Mouse (Mus musculus): ENCODE data around the gene A030005L19Rik. TPM values are rescaled to one million over a fixed set of nuclear protein-coding genes. Genes with fewer than 3 reads are reported as not detected.

The A030005L19Rik gene
- not detected for polyA plus RNA-seq (2014; fragmentation: Illumina TruSeq; extraction: RNeasy Lipid Tissue Mini Kit (QIAGEN cat#74804))

DNA sequence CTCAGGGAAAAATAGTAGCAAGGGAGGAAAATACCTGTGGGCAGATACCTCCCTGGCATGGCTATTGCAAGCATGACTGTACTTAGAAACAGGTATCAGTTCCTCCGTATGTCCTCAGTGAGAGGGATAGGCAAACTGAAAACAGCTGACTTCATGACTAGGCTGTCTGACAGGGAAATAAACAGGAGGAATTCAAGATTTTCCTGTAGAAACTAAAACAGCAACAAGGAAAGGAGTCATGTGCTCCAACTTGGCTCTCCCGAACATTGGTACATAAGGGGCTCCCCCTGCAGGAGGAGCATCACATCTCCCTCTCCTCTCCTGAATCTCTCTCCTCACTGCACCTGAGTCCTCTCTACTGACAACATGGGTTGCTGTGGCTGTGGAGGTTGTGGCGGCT is at the start of gene A030005L19Rik:
Gene A030005L19Rik (plus strand): TSS at position 301 of the 400 bp plus-strand sequence.

DNA sequence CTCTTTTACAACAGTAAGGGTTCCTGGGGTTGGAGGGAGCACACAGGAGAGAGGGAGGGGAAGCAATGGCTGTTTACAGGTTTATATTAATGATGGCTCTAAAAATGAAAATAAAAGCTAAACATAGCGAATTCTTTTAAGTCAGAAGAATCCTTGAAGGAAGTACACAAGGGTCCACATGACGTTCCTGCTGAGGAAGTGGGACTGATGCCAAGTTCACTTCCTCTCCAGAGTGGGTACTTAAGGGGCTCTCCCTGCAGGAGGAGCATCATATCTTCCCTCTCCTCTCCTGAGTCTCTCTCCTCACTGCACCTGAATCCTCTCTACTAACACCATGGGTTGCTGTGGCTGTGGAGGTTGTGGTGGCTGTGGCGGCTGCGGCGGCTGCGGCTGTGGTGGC is 11.5 kb downstream of the A030005L19Rik start, which contains the start of gene A030014E15Rik:
Gene A030014E15Rik (plus strand): TSS at position 268 of the 400 bp plus-strand sequence.

DNA sequence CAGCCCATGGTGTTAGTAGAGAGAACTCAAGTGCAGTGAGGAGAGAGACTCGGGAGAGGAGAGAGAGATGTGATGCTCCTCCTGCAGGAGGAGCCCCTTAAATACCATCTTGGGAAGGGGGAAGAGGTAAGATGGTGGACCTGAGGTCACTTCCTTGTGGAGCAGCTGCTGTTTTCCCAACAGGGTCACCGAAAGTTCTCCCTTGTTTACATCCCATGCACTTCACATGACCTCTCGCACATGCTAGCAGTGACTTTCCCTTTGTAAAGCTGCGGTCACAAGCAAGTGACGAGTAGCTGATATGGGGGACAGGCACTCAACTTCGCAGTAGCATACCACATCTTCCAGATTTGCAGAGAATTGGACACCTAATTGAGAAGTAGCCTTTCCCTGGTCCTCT is 18.2 kb downstream of the A030005L19Rik start, which contains the start of gene Gm6217:
Gene Gm6217 (minus strand): TSS at position 74 of the 400 bp plus-strand sequence.

DNA sequence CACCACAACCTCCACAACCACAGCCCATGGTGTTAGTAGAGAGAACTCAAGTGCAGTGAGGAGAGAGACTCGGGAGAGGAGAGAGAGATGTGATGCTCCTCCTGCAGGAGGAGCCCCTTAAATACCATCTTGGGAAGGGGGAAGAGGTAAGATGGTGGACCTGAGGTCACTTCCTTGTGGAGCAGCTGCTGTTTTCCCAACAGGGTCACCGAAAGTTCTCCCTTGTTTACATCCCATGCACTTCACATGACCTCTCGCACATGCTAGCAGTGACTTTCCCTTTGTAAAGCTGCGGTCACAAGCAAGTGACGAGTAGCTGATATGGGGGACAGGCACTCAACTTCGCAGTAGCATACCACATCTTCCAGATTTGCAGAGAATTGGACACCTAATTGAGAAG is 30.2 kb downstream of the A030005L19Rik start, which contains the start of gene A030003K21Rik:
Gene A030003K21Rik (minus strand): TSS at position 94 of the 400 bp plus-strand sequence.

DNA sequence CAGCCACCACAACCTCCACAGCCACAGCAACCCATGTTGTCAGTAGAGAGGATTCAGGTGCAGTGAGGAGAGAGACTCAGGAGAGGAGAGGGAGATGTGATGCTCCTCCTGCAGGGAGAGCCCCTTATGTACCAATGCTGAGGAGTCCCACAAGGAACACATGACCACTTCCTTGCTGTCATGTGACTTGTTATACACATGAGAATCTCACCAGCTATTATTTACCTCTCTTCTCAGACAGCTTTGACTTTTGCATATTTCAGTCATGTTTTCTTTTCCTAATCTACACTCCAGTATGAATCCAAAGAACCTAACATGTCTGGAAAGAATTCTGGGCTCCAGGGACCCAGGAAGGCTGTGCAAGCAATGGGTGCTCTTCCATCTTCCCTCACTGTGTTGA is 42.8 kb downstream of the A030005L19Rik start, which contains the start of gene Gm7544:
Gene Gm7544 (minus strand): TSS at position 101 of the 400 bp plus-strand sequence.

DNA sequence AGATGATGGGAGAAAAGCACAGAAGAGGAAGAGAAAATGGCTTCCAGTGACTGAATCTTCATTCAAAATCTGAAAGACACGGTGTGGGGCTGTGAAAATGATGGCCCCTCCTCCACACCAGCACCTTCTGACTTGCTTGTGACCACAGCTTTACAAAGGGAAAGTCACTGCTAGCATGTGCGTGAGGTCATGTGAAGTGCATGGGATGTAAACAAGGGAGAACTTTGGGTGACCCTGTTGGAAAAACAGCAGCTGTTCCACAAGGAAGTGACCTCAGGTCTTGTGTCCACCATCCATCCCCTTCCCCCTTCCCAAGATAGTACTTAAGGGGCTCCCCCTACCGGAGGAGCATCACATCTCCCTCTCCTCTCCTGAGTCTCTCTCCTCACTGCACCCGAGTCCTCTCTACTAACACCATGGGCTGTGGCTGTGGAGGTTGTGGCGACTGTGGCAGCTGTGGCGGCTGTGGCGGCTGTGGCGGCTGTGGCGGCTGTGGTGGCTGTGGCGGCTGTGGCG is 46.8 kb downstream of the A030005L19Rik start, which contains the start of gene Gm47955:
Gene Gm47955 (plus strand): TSS at position 417 of the 516 bp plus-strand sequence.

Other genes starting within 250 kb of the A030005L19Rik start
- gene Mff, start 188.4 kb upstream of the A030005L19Rik start, polyA plus RNA-seq (2014; fragmentation: Illumina TruSeq; extraction: RNeasy Lipid Tissue Mini Kit (QIAGEN cat#74804)) = 309 TPM
- gene Tm4sf20, start 144.9 kb upstream of the A030005L19Rik start, polyA plus RNA-seq (2014; fragmentation: Illumina TruSeq; extraction: RNeasy Lipid Tissue Mini Kit (QIAGEN cat#74804)) = not detected
- not detected for gene Gm47791, start 142.1 kb upstream of the A030005L19Rik start, polyA plus RNA-seq (2014; fragmentation: Illumina TruSeq; extraction: RNeasy Lipid Tissue Mini Kit (QIAGEN cat#74804))
- 113 TPM for gene Agfg1, start 73.8 kb upstream of the A030005L19Rik start, polyA plus RNA-seq (2014; fragmentation: Illumina TruSeq; extraction: RNeasy Lipid Tissue Mini Kit (QIAGEN cat#74804))
- gene A030014E15Rik, start 11.6 kb downstream of the A030005L19Rik start, polyA plus RNA-seq (2014; fragmentation: Illumina TruSeq; extraction: RNeasy Lipid Tissue Mini Kit (QIAGEN cat#74804)) = not detected
- not detected for gene Gm6217, start 18.1 kb downstream of the A030005L19Rik start, polyA plus RNA-seq (2014; fragmentation: Illumina TruSeq; extraction: RNeasy Lipid Tissue Mini Kit (QIAGEN cat#74804))
- not detected for gene A030003K21Rik, start 30.1 kb downstream of the A030005L19Rik start, polyA plus RNA-seq (2014; fragmentation: Illumina TruSeq; extraction: RNeasy Lipid Tissue Mini Kit (QIAGEN cat#74804))
- not detected for gene Gm7544, start 42.7 kb downstream of the A030005L19Rik start, polyA plus RNA-seq (2014; fragmentation: Illumina TruSeq; extraction: RNeasy Lipid Tissue Mini Kit (QIAGEN cat#74804))
- gene Gm47955, start 47.0 kb downstream of the A030005L19Rik start, polyA plus RNA-seq (2014; fragmentation: Illumina TruSeq; extraction: RNeasy Lipid Tissue Mini Kit (QIAGEN cat#74804)) = not detected
- not detected for gene Gm47959, start 87.2 kb downstream of the A030005L19Rik start, polyA plus RNA-seq (2014; fragmentation: Illumina TruSeq; extraction: RNeasy Lipid Tissue Mini Kit (QIAGEN cat#74804))
- 4.0 TPM for gene Slc19a3, start 125.1 kb downstream of the A030005L19Rik start, polyA plus RNA-seq (2014; fragmentation: Illumina TruSeq; extraction: RNeasy Lipid Tissue Mini Kit (QIAGEN cat#74804))
- not detected for gene Krtap28-10, start 129.2 kb downstream of the A030005L19Rik start, polyA plus RNA-seq (2014; fragmentation: Illumina TruSeq; extraction: RNeasy Lipid Tissue Mini Kit (QIAGEN cat#74804))
- not detected for gene Gm47969, start 131.6 kb downstream of the A030005L19Rik start, polyA plus RNA-seq (2014; fragmentation: Illumina TruSeq; extraction: RNeasy Lipid Tissue Mini Kit (QIAGEN cat#74804))
- gene A030005K14Rik, start 146.1 kb downstream of the A030005L19Rik start, polyA plus RNA-seq (2014; fragmentation: Illumina TruSeq; extraction: RNeasy Lipid Tissue Mini Kit (QIAGEN cat#74804)) = not detected
- not detected for gene Krtap28-13, start 147.6 kb downstream of the A030005L19Rik start, polyA plus RNA-seq (2014; fragmentation: Illumina TruSeq; extraction: RNeasy Lipid Tissue Mini Kit (QIAGEN cat#74804))
- gene Ccl20, start 203.4 kb downstream of the A030005L19Rik start, polyA plus RNA-seq (2014; fragmentation: Illumina TruSeq; extraction: RNeasy Lipid Tissue Mini Kit (QIAGEN cat#74804)) = not detected
- 1.8 TPM for gene Daw1, start 246.4 kb downstream of the A030005L19Rik start, polyA plus RNA-seq (2014; fragmentation: Illumina TruSeq; extraction: RNeasy Lipid Tissue Mini Kit (QIAGEN cat#74804))